Mouse (Mus musculus): ENCODE measurements around the gene Dnah7a. TPM values are rescaled to one million over a fixed set of nuclear protein-coding genes. Genes with fewer than 3 reads are reported as not detected.

Dnah7a gene
- polyA plus RNA-seq, 1 experiment from 2014 or later: 0.04 TPM

DNA sequence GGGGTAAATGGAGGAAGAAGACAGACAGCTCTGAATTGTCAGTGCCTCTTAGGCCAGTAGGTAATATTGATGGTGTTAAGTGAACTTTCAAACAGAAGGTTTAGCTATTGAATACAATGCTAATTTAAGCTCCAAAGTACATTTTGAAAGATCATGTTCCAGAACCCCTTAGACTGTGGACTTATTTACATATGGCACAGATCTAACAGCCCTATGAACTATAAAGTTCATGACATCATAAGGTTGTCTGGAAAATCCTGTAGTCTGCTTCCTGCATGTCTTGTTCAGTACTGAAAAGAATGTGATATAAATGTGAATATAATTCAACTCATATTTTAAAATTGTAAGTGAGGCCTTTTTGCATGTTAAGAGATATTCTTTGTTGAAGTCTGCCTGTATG is 347.6 kb downstream of the Dnah7a start:
- CTCF ChIA-PET: interaction anchor here (1.6 kb wide), 1 partner anchor 10 kb away, joined by 3 read pairs; no protein-coding TSS in a partner anchor
- ATAC-seq (no peak), DNase-seq (ENCODE audit: low read depth, low spot score) (no peak)
- POLR2A ChIA-PET: no interaction called here
- TF ChIP-seq CTCF (IDR thresholded peaks at IDR 0.05): no peak
- in situ Hi-C loops (cut with MboI; ENCODE audit: low pct_unique_long_range_greater_than_20kb): no loop called here
- H3K27me3 ChIP-seq: peaks cover 18% of the 10 kb centered on the region

DNA sequence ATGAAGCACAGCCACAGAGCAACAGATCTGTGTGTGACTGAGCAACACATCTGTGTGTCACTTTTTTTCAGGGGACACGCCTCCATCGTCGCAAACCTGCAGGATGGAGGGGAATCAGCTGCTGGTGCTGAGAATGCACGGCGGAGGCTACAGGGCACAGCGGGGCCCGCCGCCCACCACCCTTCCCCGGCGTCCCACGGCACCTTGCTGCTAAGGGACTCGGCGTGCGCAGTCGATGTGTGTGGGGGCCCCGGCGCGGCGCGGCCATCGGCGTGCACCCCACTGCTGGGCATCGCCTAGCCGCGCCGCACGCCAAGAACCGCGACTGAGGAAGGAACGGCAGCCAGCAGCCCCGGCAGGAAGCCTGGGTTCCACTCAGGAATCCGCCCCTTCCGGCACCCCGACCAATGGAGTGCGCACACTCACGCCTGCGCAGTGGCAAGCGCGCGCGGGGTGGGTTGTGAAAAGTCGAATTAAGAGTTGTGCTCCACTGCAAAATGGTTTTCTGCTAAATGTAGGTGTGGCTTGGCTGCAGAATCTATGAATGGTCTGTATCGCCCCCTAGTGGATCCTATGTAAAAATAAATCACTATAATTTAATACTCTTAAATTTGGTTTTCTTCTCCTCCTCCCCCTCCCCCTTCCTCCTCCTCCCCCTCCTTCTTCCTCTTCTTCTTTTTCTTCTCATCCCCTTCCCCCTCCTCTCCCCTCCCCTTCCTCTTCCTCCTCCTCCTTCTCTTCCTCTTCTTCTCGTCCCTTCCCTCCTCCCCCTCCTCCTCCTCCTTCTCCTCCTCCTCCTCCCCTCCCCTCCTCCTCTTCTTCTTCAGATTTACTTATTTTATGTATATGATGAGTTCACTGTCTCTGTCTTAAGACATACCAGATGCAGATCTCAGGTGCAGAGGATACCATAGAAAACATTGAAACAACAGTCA is 354.0 kb downstream of the Dnah7a start, which contains the start of the genes Asdurf, Gm28551 and Asnsd1:
TSS of gene Asdurf (minus strand) at position 293 of the 935 bp plus-strand sequence.
TSS of gene Gm28551 (minus strand) at position 341 of the 935 bp plus-strand sequence.
TSS of gene Asnsd1 (minus strand) at position 426 of the 935 bp plus-strand sequence.
- peak; percentile 59 for DNase-seq (ENCODE audit: low read depth, low spot score)
- peaks cover 8% of the 10 kb centered on the region for H3K27me3 ChIP-seq
- in situ Hi-C loops (cut with MboI; ENCODE audit: low pct_unique_long_range_greater_than_20kb): loop anchor here (5.0 kb wide), 1 partner anchor 300 kb away; no protein-coding TSS in a partner anchor
- ChIA-PET CTCF (no interaction called here), POLR2A (no interaction called here)
- peak; percentile 100 for ATAC-seq
- TF ChIP-seq CTCF (IDR thresholded peaks at IDR 0.05): peak; percentile 64

Other genes starting within 250 kb of the Dnah7a start
- gene Stk17b, start 78.4 kb upstream of the Dnah7a start, polyA plus RNA-seq (2021): 16.2 TPM

All from Patski (cell line).